Mouse (Mus musculus) testis, adult 2 months (tissue): Measurements from ENCODE around the gene Afg3l1. TPM values are rescaled to one million over a fixed set of nuclear protein-coding genes. Genes with fewer than 3 reads are reported as not detected.
A peak's percentile ranks its signal among the peaks of the same experiment; 100 is the strongest.

Source experiments
- H3K27ac ChIP-seq: fragments of 200-500 bp; 2 replicates; pipeline ENCODE4 v1.5.1; 2012; ENCODE audit warnings: low read depth, low read length; ENCODE audit not compliant: control insufficient read depth, insufficient read depth
- H3K27me3 ChIP-seq: fragments of 200-500 bp; 2 replicates; pipeline ENCODE4 v1.6.1; 2012; ENCODE audit warnings: mild to moderate bottlenecking, low read length, moderate library complexity; ENCODE audit not compliant: control insufficient read depth, insufficient read depth
- H3K36me3 ChIP-seq: fragments of 200-500 bp; 2 replicates; pipeline ENCODE4 v1.6.1; 2012; ENCODE audit warnings: mild to moderate bottlenecking, low read length; ENCODE audit not compliant: control insufficient read depth, insufficient read depth
- H3K4me1 ChIP-seq: fragments of 200-500 bp; 2 replicates; pipeline ENCODE4 v1.6.1; 2012; ENCODE audit warnings: low read length; ENCODE audit not compliant: control insufficient read depth, insufficient read depth
- H3K4me3 ChIP-seq: fragments of 200-500 bp; 2 replicates; pipeline ENCODE4 v1.5.1; 2012; ENCODE audit warnings: low read depth, mild to moderate bottlenecking, low read length, moderate library complexity, mixed read lengths; ENCODE audit not compliant: control insufficient read depth
- CTCF ChIP-seq: fragments of 200-500 bp; IDR thresholded peaks from 2 replicates; pipeline ENCODE4 v1.5.1; 2012; ENCODE audit warnings: low read depth, mild to moderate bottlenecking, inconsistent platforms, low read length, moderate library complexity; ENCODE audit not compliant: control insufficient read depth, insufficient read depth, insufficient replicate concordance
- POLR2A ChIP-seq: fragments of 200-500 bp; IDR thresholded peaks from 2 replicates; pipeline ENCODE4 v1.6.1; 2012; ENCODE audit warnings: low read depth, mild to moderate bottlenecking, inconsistent platforms, low read length, moderate library complexity; ENCODE audit not compliant: control insufficient read depth
- polyA plus RNA-seq: library from polyadenylated mRNA; depleted of rRNA; stranded (reverse); fragments of >200 nt; gene quantifications from 2 replicates; pipeline ENCODE4 v1.2.3, GENCODE M21; 2012

Gene Afg3l1
- polyA plus RNA-seq, 1 experiment, result 30.4 TPM

- no peak overlapping the region for H3K4me3 ChIP-seq
- no peak for TF ChIP-seq POLR2A
- H3K4me1 ChIP-seq, result peaks cover 12% of the 10 kb centered on the region
- no peaks in the 10 kb centered on the region for H3K36me3 ChIP-seq
- H3K27ac ChIP-seq, result no peak overlapping the region
- no peaks in the 10 kb centered on the region for H3K27me3 ChIP-seq
Observed at GRCm38 (mm10) chr8:123441788-123442187, 35.9 kb upstream of the Afg3l1 start.

DNA sequence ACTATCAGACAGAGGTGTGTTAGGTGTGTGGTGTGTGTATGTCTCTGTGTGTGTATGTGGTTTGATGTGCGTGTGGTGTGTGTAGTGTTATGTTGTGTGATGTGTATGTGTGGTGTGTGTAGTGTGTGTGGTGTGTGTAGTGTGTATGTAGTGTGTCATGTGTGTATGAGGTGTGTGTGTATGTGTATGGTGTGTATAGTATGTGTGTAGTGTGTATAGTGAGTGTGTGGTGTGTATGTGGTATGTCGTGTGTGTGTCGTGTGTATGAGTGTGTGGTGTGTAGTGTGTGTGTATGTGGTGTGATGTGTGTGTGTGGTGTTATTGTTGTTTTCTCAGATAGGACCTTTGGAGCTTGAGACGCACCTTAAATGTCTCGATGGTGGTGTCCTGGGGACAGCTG lies 35.4 kb upstream of the Afg3l1 start:
- Histone ChIP-seq H3K4me3 (no peak overlapping the region), H3K4me1 (peaks cover 12% of the 10 kb centered on the region), H3K27me3 (no peaks in the 10 kb centered on the region), H3K27ac (no peak overlapping the region), H3K36me3 (no peaks in the 10 kb centered on the region)
- no peak for TF ChIP-seq CTCF
- no peak for TF ChIP-seq POLR2A

DNA sequence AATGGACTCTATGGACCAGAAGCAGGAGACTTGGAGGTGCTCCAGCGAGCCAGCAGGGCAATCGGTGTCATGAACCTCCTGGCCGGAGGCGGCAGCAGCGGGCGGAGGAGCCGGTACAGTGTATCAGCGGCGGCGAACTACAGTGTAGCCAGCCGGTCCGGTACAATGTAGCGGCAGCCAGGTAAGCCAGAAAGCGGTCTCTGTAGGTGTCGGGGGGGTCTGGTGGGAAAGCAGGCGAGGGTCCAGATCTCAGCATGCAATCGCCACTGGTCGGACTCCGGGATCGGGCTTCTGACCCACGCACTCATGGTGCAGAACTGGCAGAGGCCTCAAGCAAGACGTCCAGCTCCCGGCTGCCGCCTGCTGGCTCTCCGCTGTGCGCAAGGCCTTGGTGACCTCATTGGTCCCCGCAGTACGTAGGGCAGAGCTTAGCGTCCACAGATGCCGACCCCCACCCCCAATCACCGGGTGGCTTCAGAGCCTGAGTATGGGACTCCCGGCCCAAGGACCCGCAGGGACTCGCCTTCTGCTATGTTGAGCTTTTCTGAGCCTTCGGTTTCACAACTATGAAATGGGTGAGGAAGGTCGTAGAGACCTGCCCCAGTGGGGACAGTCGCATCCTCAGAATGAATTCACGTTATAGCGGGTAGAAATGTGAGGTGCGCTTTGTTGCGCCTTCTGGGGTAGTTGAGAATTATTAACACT lies 34.7 kb upstream of the Afg3l1 start:
- Histone ChIP-seq H3K36me3 (no peaks in the 10 kb centered on the region), H3K27ac (peak overlapping the region; percentile 91), H3K27me3 (no peaks in the 10 kb centered on the region), H3K4me1 (peaks cover 12% of the 10 kb centered on the region), H3K4me3 (peak overlapping the region; percentile 94)
- TF ChIP-seq CTCF, result peak; percentile 56
- TF ChIP-seq POLR2A, result peak; percentile 34

- Histone ChIP-seq H3K27me3 (no peaks in the 10 kb centered on the region), H3K36me3 (no peaks in the 10 kb centered on the region), H3K4me1 (peaks cover 12% of the 10 kb centered on the region), H3K4me3 (peak overlapping the region; percentile 94), H3K27ac (no peak overlapping the region)
- TF ChIP-seq POLR2A (no peak), CTCF (no peak)
Observed at GRCm38 (mm10) chr8:123443576-123443921, 34.2 kb upstream of the Afg3l1 start.

GRCm38 (mm10) chr8:123444131-123444530 lies 33.6 kb upstream of the Afg3l1 start:
- TF ChIP-seq CTCF (no peak), POLR2A (no peak)
- Histone ChIP-seq H3K4me3 (no peak overlapping the region), H3K27me3 (no peaks in the 10 kb centered on the region), H3K4me1 (peaks cover 12% of the 10 kb centered on the region), H3K27ac (no peak overlapping the region), H3K36me3 (no peaks in the 10 kb centered on the region)

- H3K4me3 ChIP-seq, result no peak overlapping the region
- H3K27ac ChIP-seq, result no peak overlapping the region
- no peaks in the 10 kb centered on the region for H3K27me3 ChIP-seq
- TF ChIP-seq CTCF, result no peak
- no peak for TF ChIP-seq POLR2A
- H3K36me3 ChIP-seq, result no peaks in the 10 kb centered on the region
- H3K4me1 ChIP-seq, result peaks cover 12% of the 10 kb centered on the region
Observed at GRCm38 (mm10) chr8:123445981-123446380, 31.7 kb upstream of the Afg3l1 start.

DNA sequence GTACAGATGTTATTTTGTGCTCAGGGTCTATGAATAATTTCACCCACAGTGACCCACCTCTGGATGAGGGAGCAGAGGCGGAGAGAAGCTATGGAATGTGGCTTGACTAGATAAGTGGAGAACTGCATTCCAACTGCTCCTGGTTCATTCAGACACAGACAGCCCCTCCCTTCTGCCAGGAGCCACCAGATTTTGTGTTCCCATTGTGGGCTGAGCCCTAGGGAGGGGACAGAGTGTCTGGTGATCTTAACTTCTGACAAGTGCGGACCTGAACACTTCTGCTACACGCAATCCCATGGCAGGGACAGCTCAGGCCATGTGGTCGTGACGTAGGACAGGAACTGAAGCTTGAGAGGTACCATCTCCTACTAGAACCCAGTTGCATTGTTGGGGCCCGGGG lies 30.9 kb upstream of the Afg3l1 start:
- no peak for TF ChIP-seq CTCF
- no peak for TF ChIP-seq POLR2A
- peaks cover 12% of the 10 kb centered on the region for H3K4me1 ChIP-seq
- H3K36me3 ChIP-seq, result no peaks in the 10 kb centered on the region
- H3K4me3 ChIP-seq, result no peak overlapping the region
- H3K27ac ChIP-seq, result no peak overlapping the region
- H3K27me3 ChIP-seq, result no peaks in the 10 kb centered on the region
